Mouse (Mus musculus): ENCODE measurements around the gene Phtf1.

Phtf1 gene

GRCm38 (mm10) chr3:103967861-103968691, at the start of gene Phtf1:
Phtf1 (plus strand) TSS chr3:103968110.
- peak; percentile 85 for DNase-seq

GRCm38 (mm10) chr3:103920094-103920493, 47.8 kb upstream of the Phtf1 start:
- no peak for DNase-seq

GRCm38 (mm10) chr3:103925302-103925701, 42.6 kb upstream of the Phtf1 start:
- no peak for DNase-seq

GRCm38 (mm10) chr3:103927511-103927910, 40.4 kb upstream of the Phtf1 start:
- no peak for DNase-seq

- no peak for DNase-seq
These were observed 22.9 kb upstream of the Phtf1 start for GRCm38 (mm10) chr3:103944794-103945562.

- no peak for DNase-seq
These were observed 19.2 kb upstream of the Phtf1 start for GRCm38 (mm10) chr3:103948666-103949065.

GRCm38 (mm10) chr3:103960622-103961021, 7.3 kb upstream of the Phtf1 start:
- no peak for DNase-seq

- DNase-seq, result no peak
These were observed 679 bp upstream of the Phtf1 start for GRCm38 (mm10) chr3:103967231-103967630.

- DNase-seq, result no peak
These were observed 791 bp downstream of the Phtf1 start for GRCm38 (mm10) chr3:103968701-103969100.

GRCm38 (mm10) chr3:103971157-103971556, 3.2 kb downstream of the Phtf1 start:
- no peak for DNase-seq

- DNase-seq, result no peak
These were observed 16.6 kb downstream of the Phtf1 start for GRCm38 (mm10) chr3:103984556-103984955.

GRCm38 (mm10) chr3:103985194-103985593, 17.3 kb downstream of the Phtf1 start:
- DNase-seq, result no peak

GRCm38 (mm10) chr3:103987831-103988432, 20.0 kb downstream of the Phtf1 start:
- no peak for DNase-seq

- no peak for DNase-seq
These were observed 21.4 kb downstream of the Phtf1 start for GRCm38 (mm10) chr3:103989352-103989751.

- DNase-seq, result no peak
These were observed 23.4 kb downstream of the Phtf1 start for GRCm38 (mm10) chr3:103991271-103991670.

GRCm38 (mm10) chr3:103998724-103999123, 30.8 kb downstream of the Phtf1 start:
- DNase-seq, result no peak

- peak; percentile 22 for DNase-seq
These were observed 39.1 kb downstream of the Phtf1 start for GRCm38 (mm10) chr3:104006896-104007466.

- peak; percentile 37 for DNase-seq
These were observed 39.6 kb downstream of the Phtf1 start for GRCm38 (mm10) chr3:104007479-104007878.

GRCm38 (mm10) chr3:104009924-104010662, 42.2 kb downstream of the Phtf1 start:
- DNase-seq, result no peak

GRCm38 (mm10) chr3:104011972-104012371, 44.1 kb downstream of the Phtf1 start:
- no peak for DNase-seq

GRCm38 (mm10) chr3:104017931-104018330, 50.0 kb downstream of the Phtf1 start:
- DNase-seq, result no peak

GRCm38 (mm10) chr3:104019453-104019852, 51.5 kb downstream of the Phtf1 start:
- DNase-seq, result no peak
